Mouse (Mus musculus): ENCODE results near the gene Akr1c6.

DNA sequence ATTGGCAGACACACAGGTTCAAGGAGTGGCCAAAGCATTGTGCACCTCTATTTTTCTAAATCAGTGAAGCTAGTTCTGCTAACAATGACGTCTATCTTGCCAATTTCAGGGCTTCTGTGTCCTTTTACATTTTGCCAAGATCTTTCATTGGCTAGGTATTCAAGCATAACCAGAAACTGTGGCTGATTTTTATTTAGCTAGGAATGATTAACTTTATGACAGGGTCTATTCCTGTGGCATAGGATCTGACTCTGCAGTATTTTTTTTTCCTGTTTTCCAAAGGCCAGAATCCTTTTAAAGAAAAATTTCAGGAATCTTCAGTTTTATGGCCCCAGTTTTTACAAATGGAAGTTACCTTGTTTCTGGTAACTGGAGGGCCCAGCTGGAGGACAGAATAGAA is 49.2 kb upstream of the Akr1c6 start:
- no peak for TF ChIP-seq POLR2A (IDR thresholded peaks at IDR 0.05; ENCODE audit: control insufficient read depth in 1 of 2, insufficient read depth in 1 of 2, low read depth in 1 of 2, low read length in 2 of 2, poor library complexity in 1 of 2)
- TF ChIP-seq CTCF (IDR thresholded peaks at IDR 0.05 in 2 of 3, conservative IDR thresholded peaks at IDR 0.05 in 1 of 3; ENCODE audit: control insufficient read depth in 1 of 3, insufficient read depth in 1 of 3, low read depth in 2 of 3, low read length in 3 of 3, poor library complexity in 1 of 3, severe bottlenecking in 1 of 3), result no peak
- no peak for TF ChIP-seq E2F4 (IDR thresholded peaks at IDR 0.05; ENCODE audit: borderline replicate concordance, low read depth, low read length)
